Mouse (Mus musculus) hindbrain, embryonic 14.5 days (tissue): ENCODE results near the gene Thumpd2. TPM values are rescaled to one million over a fixed set of nuclear protein-coding genes. Genes with fewer than 3 reads are reported as not detected.
A peak's percentile ranks its signal among the peaks of the same experiment; 100 is the strongest.

Experiments used
- ATAC-seq: fragments of 200-750 bp; cut with Nextera tagmentation; 2 replicates; pipeline ENCODE4 v1.8.0; 2017; ENCODE audit warnings: moderate number of reproducible peaks, mild to moderate bottlenecking, moderate TSS enrichment, moderate library complexity; ENCODE audit not compliant: low FRiP score
- DNase-seq: peaks from one replicate; pipeline ENCODE4 v3.0.0-alpha.2; 2015; ENCODE audit warnings: low spot score
- H3K27ac ChIP-seq: fragments of 300-500 bp; sonication (generic); 2 replicates; pipeline ENCODE4 v1.5.1; 2014; ENCODE audit warnings: mild to moderate bottlenecking, moderate library complexity
- H3K27me3 ChIP-seq: fragments of 300-500 bp; sonication (generic); 2 replicates; pipeline ENCODE4 v1.6.1; 2014; ENCODE audit warnings: mild to moderate bottlenecking, low read length, mixed read lengths; ENCODE audit not compliant: control insufficient read depth, insufficient read depth
- H3K36me3 ChIP-seq: fragments of 300-500 bp; sonication (generic); replicated peaks from 2 replicates; pipeline ENCODE4 v1.6.1; 2014; ENCODE audit not compliant: control insufficient read depth, insufficient read depth
- H3K4me1 ChIP-seq: fragments of 300-500 bp; sonication (generic); replicated peaks from 2 replicates; pipeline ENCODE4 v1.6.1; 2014; ENCODE audit warnings: antibody characterized with exemption, low read length, mixed read lengths; ENCODE audit not compliant: control insufficient read depth, insufficient read depth
- H3K4me2 ChIP-seq: fragments of 300-500 bp; sonication (generic); replicated peaks from 2 replicates; pipeline ENCODE4 v1.6.1; 2014; ENCODE audit warnings: mild to moderate bottlenecking, moderate library complexity
- H3K4me3 ChIP-seq: fragments of 300-500 bp; sonication (generic); replicated peaks from 2 replicates; pipeline ENCODE4 v1.5.1; 2014; ENCODE audit warnings: mild to moderate bottlenecking, low read length
- H3K9ac ChIP-seq: fragments of 300-500 bp; sonication (generic); 2 replicates; pipeline ENCODE4 v1.6.1; 2014
- H3K9me3 ChIP-seq: fragments of 300-500 bp; sonication (generic); 2 replicates; pipeline ENCODE4 v1.6.1; 2016; ENCODE audit warnings: low read length; ENCODE audit not compliant: control insufficient read depth
- WGBS: fragments of 180-500 bp; shearing (Covaris S2); extraction: QIAGEN DNeasy Blood & Tissue Kit; methylation state at CpG from one replicate; pipeline ENCODE4 v1.1.7; 2014; 5-methylcytosine and 5-hydroxymethylcytosine counted together
- polyA plus RNA-seq: library from polyadenylated mRNA; unstranded; fragments of >200 nt; fragmentation: Nextera tagmentation; extraction: Ambion mirVana; gene quantifications from 2 replicates; pipeline ENCODE4 v1.2.1, GENCODE M21; 2014

Thumpd2 gene
- polyA plus RNA-seq, 1 experiment from 2014 or later: 8.8 TPM

DNA sequence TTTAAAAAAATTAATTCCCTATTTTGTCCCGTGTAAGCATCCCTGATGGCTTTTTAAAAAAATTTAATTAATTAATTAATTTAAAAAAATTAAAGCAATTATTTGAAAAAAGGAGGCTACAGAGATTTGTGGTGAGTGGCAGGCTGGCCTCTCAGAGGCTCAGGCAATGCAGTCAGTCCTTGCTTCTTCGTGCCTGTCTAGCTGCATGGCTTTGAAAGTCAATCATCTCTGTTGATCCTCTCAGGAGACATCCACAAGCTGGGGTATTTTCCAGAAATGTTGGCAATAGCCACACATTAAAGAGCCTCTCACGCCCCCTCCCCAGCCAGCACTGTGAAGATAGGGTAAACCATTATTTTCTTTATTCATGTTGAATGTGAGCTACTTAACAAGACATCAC is 54.7 kb downstream of the Thumpd2 start:
- Histone ChIP-seq H3K36me3 (no peaks in the 10 kb centered on the region), H3K4me2 (no peak overlapping the region), H3K9me3 (no peaks in the 10 kb centered on the region), H3K27me3 (no peaks in the 10 kb centered on the region), H3K27ac (no peak overlapping the region), H3K4me1 (0 out of 2 replicates have a peak, but pooled peaks cover 15% of the 10 kb centered on the region), H3K9ac (no peak overlapping the region), H3K4me3 (no peak overlapping the region)
- 44% methylated on average over 3 of the region's 3 CpGs for WGBS
- ATAC-seq (peak; percentile 52; the same call in 1 of the 2 replicates), DNase-seq (no peak)

DNA sequence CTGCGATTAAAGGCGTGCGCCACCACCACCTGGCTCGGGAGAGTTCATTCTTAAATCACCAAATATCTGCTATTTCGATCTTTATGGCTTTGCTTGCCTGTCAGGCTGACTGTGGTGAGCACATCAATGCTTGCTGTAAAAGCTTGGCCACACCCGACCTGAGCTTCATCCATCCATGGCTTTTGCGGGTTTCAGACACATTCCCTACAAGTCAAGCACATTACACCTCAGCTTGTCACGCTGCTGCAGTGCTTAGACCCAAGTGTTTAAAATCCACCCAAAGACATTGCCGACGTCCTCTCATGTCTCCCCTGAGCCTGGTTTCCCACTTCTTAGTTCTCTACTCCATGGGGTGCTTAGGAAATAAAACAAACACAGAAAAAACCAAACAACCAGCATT is 55.8 kb downstream of the Thumpd2 start:
- Histone ChIP-seq H3K4me2 (no peak overlapping the region), H3K4me1 (0 out of 2 replicates have a peak, but pooled peaks cover 20% of the 10 kb centered on the region), H3K9ac (no peak overlapping the region), H3K27ac (peak overlapping the region; percentile 33; the same call in 1 of the 2 replicates), H3K27me3 (no peaks in the 10 kb centered on the region), H3K4me3 (no peak overlapping the region), H3K9me3 (no peaks in the 10 kb centered on the region), H3K36me3 (no peaks in the 10 kb centered on the region)
- ATAC-seq (no peak), DNase-seq (no peak)
- 90% methylated on average over 10 of the region's 10 CpGs for WGBS

DNA sequence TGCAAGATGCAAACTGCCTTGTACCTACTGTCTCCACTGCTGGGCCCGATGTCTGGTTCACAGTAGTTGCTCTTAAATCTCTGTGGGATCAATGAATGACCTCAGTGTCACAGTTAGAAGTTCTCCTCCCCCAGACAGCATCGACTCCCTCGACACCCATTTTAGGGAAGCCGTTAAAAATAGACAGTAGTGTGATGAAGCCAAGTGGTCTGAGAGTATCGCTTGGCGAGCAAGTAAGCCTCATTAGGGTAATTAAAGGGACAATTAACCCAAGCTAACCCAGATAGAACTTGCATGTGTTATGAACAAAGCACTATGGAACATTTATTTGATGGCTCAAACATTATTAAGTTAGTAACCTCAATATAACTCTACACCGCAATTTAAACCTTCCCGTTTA is 59.6 kb downstream of the Thumpd2 start:
- no peaks in the 10 kb centered on the region for H3K9me3 ChIP-seq
- WGBS: 60% methylated on average over 8 of the region's 8 CpGs
- no peak overlapping the region for H3K4me2 ChIP-seq
- no peak overlapping the region for H3K4me3 ChIP-seq
- DNase-seq: no peak
- no peak overlapping the region for H3K9ac ChIP-seq
- H3K27ac ChIP-seq: no peak overlapping the region
- 0 out of 2 replicates have a peak, but pooled peaks cover 9% of the 10 kb centered on the region for H3K4me1 ChIP-seq
- ATAC-seq: no peak
- H3K36me3 ChIP-seq: peaks cover 4% of the 10 kb centered on the region; the same call in 1 of the 2 replicates
- H3K27me3 ChIP-seq: no peaks in the 10 kb centered on the region

DNA sequence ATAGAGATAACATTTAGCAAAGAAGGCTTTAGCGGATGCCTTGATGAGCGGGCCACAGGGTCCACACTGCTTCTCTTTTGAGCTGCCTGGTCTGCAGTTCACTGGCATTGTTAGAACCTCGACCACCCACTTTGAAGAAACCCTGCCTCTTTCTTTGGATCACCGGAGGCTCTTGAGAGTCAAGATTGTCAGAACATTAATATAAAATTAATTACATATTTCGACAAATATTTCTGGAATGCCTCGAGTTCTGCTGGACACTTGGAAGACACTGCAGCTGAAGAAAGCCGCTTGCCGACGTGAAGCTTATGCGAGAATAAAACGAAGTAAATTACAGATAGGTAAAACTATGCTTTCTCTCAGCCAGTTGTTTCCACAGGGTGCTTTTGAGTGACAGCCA is 60.4 kb downstream of the Thumpd2 start:
- Histone ChIP-seq H3K4me2 (no peak overlapping the region), H3K4me1 (0 out of 2 replicates have a peak, but pooled peaks cover 6% of the 10 kb centered on the region), H3K9me3 (no peaks in the 10 kb centered on the region), H3K36me3 (peaks cover 4% of the 10 kb centered on the region; the same call in 1 of the 2 replicates), H3K27ac (no peak overlapping the region), H3K27me3 (no peaks in the 10 kb centered on the region), H3K4me3 (no peak overlapping the region), H3K9ac (no peak overlapping the region)
- DNase-seq (no peak), ATAC-seq (no peak)
- 77% methylated on average over 11 of the region's 11 CpGs for WGBS

DNA sequence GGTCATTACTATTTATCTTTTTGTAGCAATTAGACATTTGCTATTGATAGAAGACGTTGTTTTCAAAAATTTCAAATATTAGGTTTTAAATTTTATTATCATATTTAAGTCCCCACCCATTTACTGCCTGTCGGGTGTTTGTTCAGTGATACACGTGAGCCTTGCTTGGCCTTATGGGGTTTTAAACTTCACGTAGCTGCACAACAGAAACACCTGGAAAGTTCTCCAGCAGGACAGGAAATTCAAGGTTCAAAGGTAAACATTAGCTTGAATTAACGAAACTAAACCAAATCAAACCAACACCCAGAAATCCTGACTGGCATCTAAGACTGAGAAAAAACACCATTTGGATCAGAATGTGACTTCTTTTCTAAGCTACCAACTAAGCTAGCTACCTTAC is 62.8 kb downstream of the Thumpd2 start:
- Histone ChIP-seq H3K36me3 (peaks cover 4% of the 10 kb centered on the region; the same call in 1 of the 2 replicates), H3K4me3 (no peak overlapping the region), H3K9ac (no peak overlapping the region), H3K27ac (no peak overlapping the region), H3K9me3 (no peaks in the 10 kb centered on the region), H3K27me3 (no peaks in the 10 kb centered on the region), H3K4me2 (no peak overlapping the region), H3K4me1 (0 out of 2 replicates have a peak, but pooled peaks cover 6% of the 10 kb centered on the region)
- DNase-seq (no peak), ATAC-seq (no peak)
- 89% methylated on average over 5 of the region's 5 CpGs for WGBS

DNA sequence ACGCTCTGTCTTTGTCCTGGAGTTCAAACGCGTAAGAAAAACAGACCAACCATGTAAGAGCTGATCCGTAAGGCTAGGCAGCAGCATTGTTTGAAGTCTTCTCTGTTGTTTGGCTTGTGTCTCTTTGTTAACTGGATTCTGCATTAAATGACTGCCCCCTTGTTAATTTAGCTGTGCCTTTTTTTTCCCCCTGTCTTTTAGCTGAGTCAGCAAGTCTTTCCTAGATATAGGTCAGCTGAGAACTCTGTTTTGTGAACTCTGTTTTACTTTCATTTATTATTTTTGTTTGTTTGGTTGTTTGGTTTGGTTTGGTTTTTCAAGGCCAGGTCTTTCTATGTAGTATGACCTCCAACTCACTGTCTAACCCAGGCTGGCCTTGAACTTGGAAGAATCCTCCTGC is 63.2 kb downstream of the Thumpd2 start:
- WGBS: 54% methylated on average over 4 of the region's 4 CpGs
- no peak overlapping the region for H3K9ac ChIP-seq
- H3K4me3 ChIP-seq: no peak overlapping the region
- no peak overlapping the region for H3K27ac ChIP-seq
- H3K36me3 ChIP-seq: peaks cover 4% of the 10 kb centered on the region; the same call in 1 of the 2 replicates
- no peaks in the 10 kb centered on the region for H3K9me3 ChIP-seq
- DNase-seq (no peak), ATAC-seq (no peak)
- H3K4me1 ChIP-seq: 0 out of 2 replicates have a peak, but pooled peaks cover 6% of the 10 kb centered on the region
- no peak overlapping the region for H3K4me2 ChIP-seq
- H3K27me3 ChIP-seq: no peaks in the 10 kb centered on the region

DNA sequence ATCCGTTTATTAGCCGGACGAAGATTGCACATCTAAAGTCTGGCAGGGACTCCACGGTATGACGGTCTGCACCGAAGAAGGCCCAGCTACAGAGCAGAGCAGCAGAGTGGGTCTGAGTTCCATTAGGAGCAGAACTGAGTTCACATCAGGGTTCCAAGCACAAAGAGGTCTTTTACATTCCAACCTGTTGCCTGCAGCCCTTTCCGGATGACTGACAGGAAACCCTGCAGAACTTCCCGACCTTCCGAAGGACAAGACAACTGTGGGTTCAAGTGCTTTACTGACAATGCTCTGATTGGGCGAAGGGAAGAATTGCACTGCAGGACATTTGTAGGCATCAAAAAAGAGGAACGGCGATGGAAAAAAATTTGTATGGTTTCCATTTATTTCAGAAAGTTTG is 63.9 kb downstream of the Thumpd2 start:
- DNase-seq (no peak), ATAC-seq (no peak)
- no peak overlapping the region for H3K27ac ChIP-seq
- 61% methylated on average over 12 of the region's 12 CpGs for WGBS
- no peak overlapping the region for H3K9ac ChIP-seq
- no peak overlapping the region for H3K4me3 ChIP-seq
- H3K4me2 ChIP-seq: no peak overlapping the region
- H3K36me3 ChIP-seq: peaks cover 4% of the 10 kb centered on the region; the same call in 1 of the 2 replicates
- 0 out of 2 replicates have a peak, but pooled peaks cover 6% of the 10 kb centered on the region for H3K4me1 ChIP-seq
- no peaks in the 10 kb centered on the region for H3K27me3 ChIP-seq
- no peaks in the 10 kb centered on the region for H3K9me3 ChIP-seq

DNA sequence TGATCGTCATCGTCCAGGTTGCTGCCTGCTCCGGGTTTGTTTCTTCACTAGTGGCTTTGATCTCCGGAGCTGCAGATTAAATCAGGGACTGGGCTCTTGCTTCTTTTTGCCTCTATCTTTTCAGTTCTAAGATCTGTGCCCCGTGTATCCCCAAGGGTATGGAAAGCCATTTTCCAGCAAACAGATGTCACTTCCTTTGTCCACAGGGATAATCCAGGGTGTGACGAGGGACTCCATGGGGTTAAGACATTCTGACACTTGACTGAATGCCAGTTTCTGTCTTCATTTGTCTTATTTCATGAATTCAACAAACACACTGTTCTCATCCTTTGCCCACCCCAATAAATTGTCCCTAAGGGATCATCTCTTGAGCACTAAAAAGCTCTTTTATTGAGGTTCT is 65.9 kb downstream of the Thumpd2 start:
- H3K4me1 ChIP-seq: no peaks in the 10 kb centered on the region
- no peaks in the 10 kb centered on the region for H3K27me3 ChIP-seq
- WGBS: 43% methylated on average over 6 of the region's 6 CpGs
- DNase-seq (no peak), ATAC-seq (no peak)
- no peak overlapping the region for H3K9ac ChIP-seq
- H3K9me3 ChIP-seq: no peaks in the 10 kb centered on the region
- H3K27ac ChIP-seq: no peak overlapping the region
- no peak overlapping the region for H3K4me3 ChIP-seq
- H3K36me3 ChIP-seq: peaks cover 4% of the 10 kb centered on the region; the same call in 1 of the 2 replicates
- no peak overlapping the region for H3K4me2 ChIP-seq

DNA sequence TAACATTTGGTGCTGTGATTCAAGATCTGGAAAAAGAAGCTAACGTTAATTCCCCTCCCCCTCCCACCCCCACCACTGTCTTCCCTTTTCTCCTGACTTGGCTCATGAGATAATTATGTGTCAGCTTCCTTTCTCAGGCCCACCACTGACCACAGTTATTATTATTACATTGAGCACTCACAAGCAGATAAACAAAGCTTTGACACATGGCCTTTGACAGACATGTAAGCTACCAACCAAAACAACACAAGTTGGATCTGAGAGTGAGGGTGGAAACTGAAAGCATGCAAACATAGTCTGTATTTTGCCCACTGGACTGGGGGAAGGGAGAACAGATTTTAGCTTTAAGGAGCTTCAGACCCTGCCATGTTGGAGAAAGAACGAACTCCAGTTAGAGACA is 67.7 kb downstream of the Thumpd2 start:
- ATAC-seq: no peak
- H3K4me1 ChIP-seq: peaks cover 4% of the 10 kb centered on the region; the same call in 1 of the 2 replicates
- H3K4me3 ChIP-seq: no peak overlapping the region
- peaks cover 4% of the 10 kb centered on the region; the same call in 1 of the 2 replicates for H3K36me3 ChIP-seq
- H3K4me2 ChIP-seq: no peak overlapping the region
- no peak for DNase-seq
- no peaks in the 10 kb centered on the region for H3K27me3 ChIP-seq
- WGBS: 82% methylated on average over 2 of the region's 2 CpGs
- no peak overlapping the region for H3K9ac ChIP-seq
- no peak overlapping the region for H3K27ac ChIP-seq
- H3K9me3 ChIP-seq: no peaks in the 10 kb centered on the region
